Mouse (Mus musculus) intestine, embryonic 16.5 days (tissue): ENCODE results near the gene Hnrnpab. TPM values are rescaled to one million over a fixed set of nuclear protein-coding genes. Genes with fewer than 3 reads are reported as not detected.
A peak's percentile ranks its signal among the peaks of the same experiment; 100 is the strongest.

Experiments
- ATAC-seq: fragments of 200-750 bp; cut with Nextera tagmentation; 2 replicates; pipeline ENCODE4 v1.8.0; 2017; ENCODE audit warnings: moderate TSS enrichment, moderate library complexity
- H3K27ac ChIP-seq: fragments of 300-500 bp; sonication (generic); 2 replicates; pipeline ENCODE4 v1.5.1; 2014; ENCODE audit warnings: mild to moderate bottlenecking, low read length
- H3K27me3 ChIP-seq: fragments of 300-500 bp; sonication (generic); replicated peaks from 2 replicates; pipeline ENCODE4 v1.6.1; 2014; ENCODE audit warnings: low read length, control low read depth, mixed read lengths; ENCODE audit not compliant: control insufficient read depth, insufficient read depth
- H3K36me3 ChIP-seq: fragments of 300-500 bp; sonication (generic); 2 replicates; pipeline ENCODE4 v1.6.1; 2014; ENCODE audit warnings: low read length, control low read depth; ENCODE audit not compliant: control insufficient read depth, insufficient read depth
- H3K4me1 ChIP-seq: fragments of 300-500 bp; sonication (generic); 2 replicates; pipeline ENCODE4 v1.6.1; 2014; ENCODE audit warnings: low read length, control low read depth, mixed read lengths; ENCODE audit not compliant: control insufficient read depth, insufficient read depth
- H3K4me2 ChIP-seq: fragments of 300-500 bp; sonication (generic); 2 replicates; pipeline ENCODE4 v1.6.1; 2014; ENCODE audit warnings: low read depth, low read length, control low read depth
- H3K4me3 ChIP-seq: fragments of 300-500 bp; sonication (generic); 2 replicates; pipeline ENCODE4 v1.5.1; 2014; ENCODE audit warnings: mild to moderate bottlenecking, low read length
- H3K9ac ChIP-seq: fragments of 300-500 bp; sonication (generic); 2 replicates; pipeline ENCODE4 v1.6.1; 2014; ENCODE audit warnings: low read depth, low read length
- H3K9me3 ChIP-seq: fragments of 300-500 bp; sonication (generic); 2 replicates; pipeline ENCODE4 v1.6.1; 2016; ENCODE audit warnings: low read length, control low read depth; ENCODE audit not compliant: control insufficient read depth
- WGBS: fragments of 180-500 bp; shearing (Covaris S2); extraction: QIAGEN DNeasy Blood & Tissue Kit; methylation state at CpG from one replicate; pipeline ENCODE4 v1.1.7; 2014; 5-methylcytosine and 5-hydroxymethylcytosine counted together
- polyA plus RNA-seq: library from polyadenylated mRNA; unstranded; fragments of >200 nt; fragmentation: Nextera tagmentation; extraction: Ambion mirVana; gene quantifications from 2 replicates; pipeline ENCODE4 v1.2.1, GENCODE M21; 2015

Hnrnpab gene
- polyA plus RNA-seq, 1 experiment from 2014 or later, result 264 TPM

GRCm38 (mm10) chr11:51586411-51586810 lies 20.2 kb downstream of the Hnrnpab start:
- Histone ChIP-seq H3K4me2 (peak overlapping the region; percentile 83; the same call in 1 of the 2 replicates), H3K27ac (no peak overlapping the region), H3K27me3 (no peaks in the 10 kb centered on the region), H3K36me3 (peaks cover 18% of the 10 kb centered on the region; the same call in 1 of the 2 replicates), H3K4me1 (peaks cover 32% of the 10 kb centered on the region), H3K4me3 (no peak overlapping the region), H3K9ac (no peak overlapping the region; the same call in 1 of the 2 replicates), H3K9me3 (no peaks in the 10 kb centered on the region)
- WGBS, result 91% methylated on average over 13 of the region's 13 CpGs
- ATAC-seq, result no peak

GRCm38 (mm10) chr11:51585608-51586252 lies 20.9 kb downstream of the Hnrnpab start:
- H3K27me3 ChIP-seq, result no peaks in the 10 kb centered on the region

GRCm38 (mm10) chr11:51584431-51585248 lies 22.0 kb downstream of the Hnrnpab start, which contains the start of gene Phykpl:
Gene Phykpl (plus strand): TSS chr11:51584757.
- peak within 1 kb of the TSS; percentile 83 for H3K4me2 ChIP-seq
- under 1% methylated on average over 59 of the region's 59 CpGs for WGBS
- H3K9ac ChIP-seq, result peak within 1 kb of the TSS; percentile 92
- H3K36me3 ChIP-seq, result peaks cover 18% of the 10 kb centered on the region; the same call in 1 of the 2 replicates
- H3K4me3 ChIP-seq, result peak within 1 kb of the TSS; percentile 82
- H3K9me3 ChIP-seq, result no peaks in the 10 kb centered on the region
- ATAC-seq, result peak; percentile 94
- peak within 1 kb of the TSS; percentile 96 for H3K27ac ChIP-seq
- H3K27me3 ChIP-seq, result no peaks in the 10 kb centered on the region
- H3K4me1 ChIP-seq, result peaks cover 29% of the 10 kb centered on the region

More at GRCm38 (mm10) chr11:51585608-51586252, 20.9 kb downstream of the Hnrnpab start:
- Histone ChIP-seq H3K27ac (peak overlapping the region; percentile 90; the same call in 1 of the 2 replicates), H3K4me1 (peaks cover 29% of the 10 kb centered on the region), H3K4me2 (peak overlapping the region; percentile 83), H3K9ac (peak overlapping the region; percentile 92), H3K4me3 (peak overlapping the region; percentile 82), H3K36me3 (peaks cover 18% of the 10 kb centered on the region; the same call in 1 of the 2 replicates), H3K9me3 (no peaks in the 10 kb centered on the region)
- WGBS, result 52% methylated on average over 8 of the region's 8 CpGs
- ATAC-seq, result peak; percentile 6; the same call in 1 of the 2 replicates

- peak overlapping the region; percentile 76 for H3K9ac ChIP-seq
- peaks cover 18% of the 10 kb centered on the region; the same call in 1 of the 2 replicates for H3K36me3 ChIP-seq
- H3K27me3 ChIP-seq, result no peaks in the 10 kb centered on the region
- 11% methylated on average over 9 of the region's 9 CpGs for WGBS
- ATAC-seq, result peak; percentile 32
- H3K4me1 ChIP-seq, result peaks cover 29% of the 10 kb centered on the region
- H3K4me2 ChIP-seq, result peak overlapping the region; percentile 83
- H3K27ac ChIP-seq, result peak overlapping the region; percentile 96
- peak overlapping the region; percentile 82 for H3K4me3 ChIP-seq
- H3K9me3 ChIP-seq, result no peaks in the 10 kb centered on the region
Measured at GRCm38 (mm10) chr11:51584057-51584430, 22.6 kb downstream of the Hnrnpab start.

GRCm38 (mm10) chr11:51582713-51583112 lies 23.9 kb downstream of the Hnrnpab start:
- Histone ChIP-seq H3K4me1 (peaks cover 29% of the 10 kb centered on the region), H3K27ac (no peak overlapping the region), H3K36me3 (peaks cover 11% of the 10 kb centered on the region; the same call in 1 of the 2 replicates), H3K4me3 (no peak overlapping the region), H3K9ac (0 out of 2 replicates have a peak overlapping the region, but pooled peaks have one; percentile 6), H3K4me2 (no peak overlapping the region), H3K27me3 (no peaks in the 10 kb centered on the region), H3K9me3 (no peaks in the 10 kb centered on the region)
- no peak for ATAC-seq
- WGBS, result 21% methylated on average over 8 of the region's 8 CpGs

GRCm38 (mm10) chr11:51579024-51579423 lies 27.6 kb downstream of the Hnrnpab start:
- H3K4me3 ChIP-seq, result no peak overlapping the region
- no peak overlapping the region for H3K27ac ChIP-seq
- H3K9me3 ChIP-seq, result no peaks in the 10 kb centered on the region
- H3K9ac ChIP-seq, result no peak overlapping the region
- H3K4me1 ChIP-seq, result peaks cover 11% of the 10 kb centered on the region
- no peak for ATAC-seq
- WGBS, result 73% methylated on average over 4 of the region's 4 CpGs
- no peaks in the 10 kb centered on the region for H3K36me3 ChIP-seq
- H3K27me3 ChIP-seq, result no peaks in the 10 kb centered on the region
- no peak overlapping the region for H3K4me2 ChIP-seq

- H3K36me3 ChIP-seq, result no peaks in the 10 kb centered on the region
- H3K27me3 ChIP-seq, result no peaks in the 10 kb centered on the region
- H3K4me2 ChIP-seq, result no peak overlapping the region
- peaks cover 2% of the 10 kb centered on the region; the same call in 1 of the 2 replicates for H3K4me1 ChIP-seq
- WGBS, result 81% methylated on average over 7 of the region's 7 CpGs
- H3K27ac ChIP-seq, result no peak overlapping the region
- H3K4me3 ChIP-seq, result no peak overlapping the region
- ATAC-seq, result no peak
- no peaks in the 10 kb centered on the region for H3K9me3 ChIP-seq
- H3K9ac ChIP-seq, result no peak overlapping the region
Measured at GRCm38 (mm10) chr11:51577587-51577986, 29.1 kb downstream of the Hnrnpab start.

GRCm38 (mm10) chr11:51576454-51576853 lies 30.2 kb downstream of the Hnrnpab start:
- H3K4me3 ChIP-seq, result no peak overlapping the region
- H3K4me1 ChIP-seq, result peaks cover 5% of the 10 kb centered on the region; the same call in 1 of the 2 replicates
- no peaks in the 10 kb centered on the region for H3K9me3 ChIP-seq
- WGBS, result 89% methylated on average over 4 of the region's 4 CpGs
- no peak overlapping the region for H3K27ac ChIP-seq
- H3K36me3 ChIP-seq, result no peaks in the 10 kb centered on the region
- ATAC-seq, result no peak
- H3K27me3 ChIP-seq, result no peaks in the 10 kb centered on the region
- no peak overlapping the region for H3K4me2 ChIP-seq
- H3K9ac ChIP-seq, result no peak overlapping the region

- Histone ChIP-seq H3K27ac (no peak overlapping the region), H3K4me1 (peaks cover 5% of the 10 kb centered on the region; the same call in 1 of the 2 replicates), H3K9me3 (peaks cover 4% of the 10 kb centered on the region; the same call in 1 of the 2 replicates), H3K4me3 (no peak overlapping the region), H3K4me2 (no peak overlapping the region), H3K27me3 (no peaks in the 10 kb centered on the region), H3K36me3 (no peaks in the 10 kb centered on the region), H3K9ac (no peak overlapping the region)
- WGBS, result 89% methylated on average over 4 of the region's 4 CpGs
- no peak for ATAC-seq
Measured at GRCm38 (mm10) chr11:51568801-51569200, 37.8 kb downstream of the Hnrnpab start.
